Mouse (Mus musculus): ENCODE data around the gene Pepd.

Pepd gene

DNA sequence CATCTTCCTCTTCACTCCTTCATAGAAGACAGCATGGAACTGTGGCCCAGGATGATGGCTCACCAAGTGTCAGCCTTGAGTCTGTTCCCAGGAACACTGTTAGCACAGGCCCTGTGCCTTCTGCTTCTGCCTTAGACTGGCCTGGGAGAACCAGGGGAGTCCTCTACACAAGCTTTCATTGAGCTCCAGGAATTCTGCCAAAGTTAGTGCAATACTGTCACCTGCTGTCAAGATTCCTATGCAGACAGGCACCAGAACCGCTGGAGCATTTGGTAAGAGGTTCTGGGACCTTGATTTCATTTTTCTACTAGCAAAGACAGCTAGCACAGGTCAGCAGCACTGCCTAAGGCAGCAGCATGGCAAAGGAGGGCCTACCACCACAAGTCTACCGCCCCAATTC lies 132.5 kb downstream of the Pepd start:
- in situ Hi-C loops (cut with MboI; ENCODE audit: unreplicated experiment in 2 of 2): loop anchor here (25.0 kb wide), 3 partner anchors 518 to 782 kb away; partner anchors contain the start of genes Gm6096 (in 1 of the 2) and Nudt19 (in 1 of the 2)

- in situ Hi-C loops (cut with MboI; ENCODE audit: unreplicated experiment in 2 of 2): loop anchor here (25.0 kb wide), 3 partner anchors 516 to 784 kb away; partner anchors contain the start of genes Gm6096 (in 1 of the 2) and Nudt19 (in 1 of the 2)
Observed at GRCm38 (mm10) chr7:35046091-35046490, 133.9 kb downstream of the Pepd start.

- in situ Hi-C loops (cut with MboI; ENCODE audit: unreplicated experiment in 2 of 2): loop anchor here (5.0 to 10.0 kb wide), 3 partner anchors 182 to 656 kb away; partner anchors contain the start of genes Lsm14a (in 1 of the 2) and Pdcd5 (in 1 of the 2)
Observed at GRCm38 (mm10) chr7:35050540-35050939, 138.4 kb downstream of the Pepd start.

DNA sequence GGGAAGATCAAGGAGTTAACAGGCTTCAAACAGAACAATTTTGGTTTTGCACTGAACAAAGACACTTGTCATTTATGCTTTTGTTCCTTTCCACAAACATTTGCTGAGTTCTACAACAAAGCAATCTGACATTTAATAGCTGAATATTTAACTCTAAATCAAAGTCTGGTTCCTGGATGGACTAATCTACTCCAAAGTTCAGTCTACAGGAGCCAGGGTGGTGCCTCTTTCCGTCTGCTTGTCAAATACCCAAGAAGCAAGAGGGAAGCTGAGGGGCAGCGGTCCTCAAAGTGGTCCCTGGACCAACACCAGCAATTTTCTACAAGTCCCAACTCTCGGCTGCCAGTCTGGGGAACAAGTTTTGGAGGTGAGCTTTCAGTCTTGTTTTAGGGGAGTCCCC lies 141.0 kb downstream of the Pepd start:
- in situ Hi-C loops (cut with MboI; ENCODE audit: unreplicated experiment in 2 of 2): loop anchor here (5.0 to 10.0 kb wide), 3 partner anchors 179 to 658 kb away; partner anchors contain the start of genes Lsm14a (in 1 of the 2) and Pdcd5 (in 1 of the 2)

DNA sequence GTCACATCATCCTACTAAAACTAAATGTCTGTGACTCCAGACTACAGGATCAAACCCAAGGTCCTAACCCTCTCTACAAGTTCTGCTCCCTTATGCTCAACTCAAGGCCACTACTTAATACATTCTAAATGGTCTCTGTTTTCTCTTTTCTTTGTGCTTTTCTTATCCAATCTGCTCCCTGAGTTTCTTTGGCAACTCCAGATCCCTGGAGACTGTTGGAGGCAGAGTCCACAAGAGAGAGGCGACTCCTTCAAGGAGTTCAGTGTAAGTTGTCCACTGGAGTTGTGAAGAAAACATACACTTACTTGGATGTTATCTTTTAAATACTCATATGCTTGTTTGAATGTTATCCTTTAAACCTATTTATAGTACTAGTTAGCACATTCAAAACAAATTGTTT lies 142.1 kb downstream of the Pepd start:
- in situ Hi-C loops (cut with MboI; ENCODE audit: unreplicated experiment in 2 of 2): loop anchor here (5.0 to 10.0 kb wide), 3 partner anchors 178 to 659 kb away; partner anchors contain the start of genes Lsm14a (in 1 of the 2) and Pdcd5 (in 1 of the 2)

DNA sequence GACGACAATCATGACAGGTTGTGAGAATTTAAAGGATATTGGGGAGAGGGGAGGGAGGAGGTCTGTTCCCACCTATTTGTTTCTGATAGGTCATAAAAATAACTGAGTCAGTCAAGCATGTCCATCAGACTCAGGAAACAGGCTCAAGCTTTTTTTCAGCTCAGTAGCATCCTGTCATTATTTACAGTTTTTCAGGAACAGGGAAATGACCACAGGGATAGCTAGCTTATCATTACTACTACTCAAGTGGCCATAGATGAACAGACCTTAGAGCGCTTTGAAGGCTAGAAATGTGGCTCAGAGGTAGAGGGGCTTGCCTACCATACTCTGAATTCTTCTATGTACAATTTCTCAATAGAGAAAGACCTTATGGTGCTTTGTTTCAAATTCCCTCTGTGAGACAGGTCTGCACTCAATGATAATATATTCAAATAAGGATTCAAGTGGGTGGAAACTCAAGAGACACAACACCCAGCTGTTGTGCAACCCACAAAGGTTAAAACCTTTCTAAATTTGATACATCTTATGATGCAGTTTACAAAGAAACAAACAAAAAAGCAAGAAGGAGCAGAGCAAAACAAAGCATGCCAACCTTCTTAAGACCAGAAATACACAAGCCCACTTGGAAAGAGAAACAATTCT lies 142.9 kb downstream of the Pepd start:
- in situ Hi-C loops (cut with MboI; ENCODE audit: unreplicated experiment in 2 of 2): loop anchor here (5.0 to 10.0 kb wide), 3 partner anchors 177 to 660 kb away; partner anchors contain the start of genes Lsm14a (in 1 of the 2) and Pdcd5 (in 1 of the 2)

DNA sequence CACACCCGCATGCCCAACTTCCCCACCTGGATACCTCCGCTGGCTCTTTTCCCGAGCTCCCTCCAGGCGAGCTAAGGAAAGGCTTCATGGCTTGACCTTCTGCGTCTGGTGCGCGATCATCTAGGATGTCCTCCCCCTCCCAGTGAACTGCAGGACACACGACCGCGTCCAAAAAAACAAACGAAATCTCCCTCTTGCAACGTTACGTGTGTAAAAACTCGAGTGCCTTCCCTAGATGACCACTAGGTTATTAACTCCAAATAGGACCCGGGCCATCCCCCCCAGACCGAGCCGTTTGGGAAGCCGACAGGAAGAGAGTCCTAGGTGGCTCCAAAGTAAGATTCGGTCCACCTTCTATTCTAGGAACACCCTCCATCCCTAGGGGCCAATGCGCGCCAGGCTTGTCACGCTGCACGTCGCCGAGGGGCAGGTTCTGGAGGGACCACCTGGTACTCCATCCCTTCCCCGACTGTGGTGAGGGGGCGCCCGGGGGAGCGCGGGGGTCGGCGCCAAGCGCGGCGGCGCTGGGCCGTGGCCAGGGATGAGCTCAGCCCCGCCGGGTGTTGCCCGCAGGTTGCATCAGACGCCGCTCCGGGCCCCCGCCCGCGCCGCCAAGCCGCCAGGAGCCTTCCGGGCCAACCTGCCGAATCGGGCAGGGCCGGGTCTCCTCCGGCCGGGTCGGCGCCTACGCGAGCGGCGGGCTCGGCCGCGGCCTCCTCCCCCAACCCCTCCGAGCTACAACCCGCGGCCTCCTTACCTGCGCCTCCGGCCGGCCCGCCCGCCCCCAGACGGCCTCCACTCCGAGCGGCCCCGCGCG lies 143.6 kb downstream of the Pepd start:
- in situ Hi-C loops (cut with MboI; ENCODE audit: unreplicated experiment in 2 of 2): loop anchor here in 1 of 2 experiments (10.0 kb wide), 2 partner anchors 589 to 661 kb away; partner anchors contain the start of genes Lsm14a and Pdcd5

- in situ Hi-C loops (cut with MboI; ENCODE audit: unreplicated experiment in 2 of 2): loop anchor here in 1 of 2 experiments (10.0 kb wide), 2 partner anchors 588 to 662 kb away; partner anchors contain the start of genes Lsm14a and Pdcd5
Observed at GRCm38 (mm10) chr7:35056436-35056864, 144.3 kb downstream of the Pepd start, which contains the start of gene Cebpg. TSS of gene Cebpg (minus strand) at chr7:35056573.

GRCm38 (mm10) chr7:35056999-35057398 lies 144.8 kb downstream of the Pepd start:
- in situ Hi-C loops (cut with MboI; ENCODE audit: unreplicated experiment in 2 of 2): loop anchor here in 1 of 2 experiments (10.0 kb wide), 2 partner anchors 588 to 662 kb away; partner anchors contain the start of genes Lsm14a and Pdcd5

DNA sequence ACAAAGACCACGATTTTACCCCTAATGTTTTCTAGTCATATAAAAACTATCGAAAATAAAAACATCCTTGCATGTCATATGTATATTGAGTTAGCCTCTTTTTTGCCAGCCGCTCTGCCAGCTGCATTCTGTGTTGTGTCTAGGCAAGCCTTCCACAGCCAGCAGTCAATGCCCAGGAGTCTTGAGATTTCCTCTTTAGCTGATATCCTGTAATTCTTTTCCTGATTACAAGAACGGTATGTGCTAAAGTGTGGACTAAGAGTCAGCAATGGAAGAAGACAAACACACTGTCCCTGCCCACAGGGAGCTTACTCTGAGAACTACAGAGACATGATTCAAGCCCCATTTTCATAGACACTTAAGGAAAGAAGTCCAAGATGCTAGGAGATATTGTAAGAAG lies 145.4 kb downstream of the Pepd start:
- in situ Hi-C loops (cut with MboI; ENCODE audit: unreplicated experiment in 2 of 2): loop anchor here in 1 of 2 experiments (10.0 kb wide), 2 partner anchors 587 to 663 kb away; partner anchors contain the start of genes Lsm14a and Pdcd5

DNA sequence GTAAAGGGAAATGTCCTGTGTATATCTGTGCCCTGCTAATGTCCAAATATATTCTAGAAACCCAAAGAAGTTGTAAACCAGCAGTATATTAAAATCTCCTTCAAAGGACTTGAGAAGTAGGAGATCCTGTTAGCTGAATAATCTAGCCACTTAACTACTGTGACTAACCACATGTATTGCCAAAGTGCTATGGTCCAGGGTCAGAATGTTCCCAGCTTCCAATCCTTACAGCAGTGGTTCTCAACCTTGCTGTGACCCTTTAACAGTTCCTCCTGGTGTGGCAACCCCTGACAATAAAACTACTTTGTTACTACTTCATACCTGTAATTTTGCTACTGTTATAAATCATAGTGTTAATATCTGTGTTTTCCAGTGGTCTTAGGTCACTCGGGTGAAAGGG lies 146.2 kb downstream of the Pepd start:
- in situ Hi-C loops (cut with MboI; ENCODE audit: unreplicated experiment in 2 of 2): loop anchor here in 1 of 2 experiments (10.0 kb wide), 2 partner anchors 586 to 664 kb away; partner anchors contain the start of genes Lsm14a and Pdcd5

GRCm38 (mm10) chr7:35059467-35059866 lies 147.3 kb downstream of the Pepd start:
- in situ Hi-C loops (cut with MboI; ENCODE audit: unreplicated experiment in 2 of 2): loop anchor here in 1 of 2 experiments (10.0 kb wide), 2 partner anchors 585 to 665 kb away; partner anchors contain the start of genes Lsm14a and Pdcd5

GRCm38 (mm10) chr7:35064286-35065258 lies 152.4 kb downstream of the Pepd start:
- in situ Hi-C loops (cut with MboI; ENCODE audit: unreplicated experiment in 2 of 2): no loop called here

GRCm38 (mm10) chr7:35065958-35066357 lies 153.8 kb downstream of the Pepd start:
- in situ Hi-C loops (cut with MboI; ENCODE audit: unreplicated experiment in 2 of 2): no loop called here

DNA sequence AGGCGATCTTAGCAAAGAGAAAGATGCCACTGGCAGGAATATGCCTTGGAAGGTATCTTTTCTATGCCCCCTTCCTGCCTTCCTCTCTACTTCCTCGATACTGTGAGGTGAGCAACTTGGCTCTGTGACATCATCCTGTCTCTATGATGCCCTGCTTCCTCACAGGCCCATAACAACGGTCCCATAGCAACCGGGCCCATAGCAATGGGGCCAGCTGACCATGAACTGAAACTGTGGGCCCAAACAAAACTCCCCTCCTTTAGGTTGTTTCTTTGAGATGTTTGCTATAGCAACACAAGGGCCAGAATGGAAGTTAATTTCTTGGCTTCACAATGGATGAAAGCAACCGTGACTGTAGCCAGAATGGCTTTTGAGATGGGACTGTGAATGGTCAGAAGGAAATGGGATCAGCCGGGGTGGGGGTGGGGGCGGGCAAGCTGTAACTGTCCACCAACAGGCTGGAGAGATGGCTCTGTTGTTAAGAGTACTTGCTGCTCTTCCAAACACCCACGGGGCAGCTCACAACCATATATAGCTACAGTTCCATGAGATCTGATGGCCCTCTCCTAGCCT lies 154.5 kb downstream of the Pepd start:
- in situ Hi-C loops (cut with MboI; ENCODE audit: unreplicated experiment in 2 of 2): no loop called here

DNA sequence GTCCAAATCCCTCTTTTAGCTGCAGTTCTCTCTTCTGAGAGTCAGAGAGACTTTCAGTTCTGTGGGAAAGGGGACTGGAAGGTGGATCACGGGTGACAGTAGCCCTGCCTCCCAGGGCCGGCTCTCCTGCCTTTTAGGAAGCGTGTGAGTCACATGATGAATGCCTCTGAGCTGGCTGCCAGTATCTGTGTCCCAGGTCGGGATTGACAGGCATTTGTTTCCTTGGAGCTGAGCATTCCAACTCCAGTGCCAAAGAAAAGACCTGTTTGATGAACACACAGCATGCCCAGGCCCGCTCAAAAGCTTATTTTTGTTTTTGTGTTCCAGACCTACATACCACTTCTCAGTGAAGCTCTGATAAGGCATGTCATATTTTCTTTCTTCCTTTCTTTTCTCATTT lies 164.5 kb downstream of the Pepd start:
- in situ Hi-C loops (cut with MboI; ENCODE audit: unreplicated experiment in 2 of 2): no loop called here

DNA sequence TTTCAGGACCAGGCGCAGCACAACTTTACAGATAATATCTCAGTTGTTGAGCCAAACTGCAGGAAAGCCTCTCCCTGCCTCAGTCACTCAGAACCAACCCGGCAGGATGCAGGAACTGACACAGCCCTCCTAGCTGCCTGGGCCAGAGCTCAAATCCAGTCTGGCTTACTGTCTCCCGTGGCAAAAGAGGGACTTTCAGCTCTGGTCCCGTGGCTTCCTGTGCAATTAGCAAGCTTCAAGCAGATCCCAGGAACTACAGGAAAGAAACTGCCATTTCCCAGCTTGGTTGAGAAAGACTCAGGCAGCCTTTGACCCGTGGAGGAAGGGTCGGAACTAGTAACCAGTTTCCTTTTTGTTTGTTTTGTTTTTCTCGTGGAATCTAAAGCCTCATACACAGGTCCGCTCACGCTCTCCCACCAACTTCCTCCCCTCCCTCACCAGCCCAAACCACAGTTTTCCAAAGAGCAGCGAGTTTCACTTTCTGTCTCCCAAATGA lies 168.7 kb downstream of the Pepd start:
- in situ Hi-C loops (cut with MboI; ENCODE audit: unreplicated experiment in 2 of 2): no loop called here

DNA sequence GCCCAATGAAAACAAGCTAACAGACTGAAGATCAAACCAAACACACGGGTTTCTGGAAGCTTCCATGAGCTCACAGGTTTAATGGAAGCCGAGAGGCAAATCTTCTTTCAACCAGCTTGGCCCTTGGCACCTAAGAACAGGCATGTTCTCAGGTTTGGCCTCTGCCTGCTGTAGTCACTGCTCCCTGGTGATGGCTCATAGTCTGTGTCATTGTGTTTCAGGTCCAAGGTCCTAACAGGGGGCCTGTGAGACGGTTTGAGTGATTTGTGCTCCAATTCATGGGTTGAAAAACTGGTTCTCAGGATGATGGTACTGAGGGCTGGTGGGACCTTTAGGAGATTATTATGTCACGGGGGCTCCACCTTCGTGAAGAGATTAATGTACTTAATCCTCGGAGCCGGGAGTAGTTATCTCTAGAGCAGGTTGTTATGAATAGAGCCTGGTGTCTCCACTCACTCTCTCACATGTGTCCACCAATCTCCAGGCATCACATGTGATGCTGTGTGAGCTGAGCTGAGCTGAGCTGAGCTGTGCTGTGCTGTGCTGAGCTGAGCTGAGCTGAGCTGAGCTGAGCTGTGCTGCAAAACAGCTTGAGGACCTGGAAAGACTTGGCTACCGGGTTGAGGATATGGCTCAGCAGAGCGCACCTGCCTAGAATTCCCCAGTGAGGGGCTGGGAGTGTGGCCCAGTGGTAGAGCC lies 169.4 kb downstream of the Pepd start:
- in situ Hi-C loops (cut with MboI; ENCODE audit: unreplicated experiment in 2 of 2): no loop called here

All from v-Abl transformed pro-B cells (cell line).